Mouse (Mus musculus): Measurements from ENCODE around the gene Med14.

Gene Med14

GRCm38 (mm10) chrX:12653879-12654278 lies 108.0 kb downstream of the Med14 start:
- DNase-seq = no peak

- DNase-seq = no peak
These were observed 110.0 kb downstream of the Med14 start for GRCm38 (mm10) chrX:12651906-12652305.

GRCm38 (mm10) chrX:12645531-12646304 lies 116.2 kb downstream of the Med14 start:
- peak; percentile 21 for DNase-seq

GRCm38 (mm10) chrX:12644976-12645375 lies 116.9 kb downstream of the Med14 start:
- DNase-seq = no peak

Measured in kidney, adult 9 months (tissue).